Mouse (Mus musculus) midbrain, postnatal 0 days (tissue): ENCODE results near the gene C730034F03Rik. TPM values are rescaled to one million over a fixed set of nuclear protein-coding genes. Genes with fewer than 3 reads are reported as not detected.
A peak's percentile ranks its signal among the peaks of the same experiment; 100 is the strongest.

ENCODE experiments used
- ATAC-seq: fragments of 200-750 bp; cut with Nextera tagmentation; 2 replicates; pipeline ENCODE4 v1.8.0; 2017; ENCODE audit warnings: moderate number of reproducible peaks, mild to moderate bottlenecking, moderate TSS enrichment, moderate library complexity; ENCODE audit not compliant: low FRiP score
- DNase-seq: peaks from one replicate; pipeline ENCODE4 v3.0.0-alpha.2; 2015; ENCODE audit warnings: low spot score
- H3K27ac ChIP-seq: fragments of 300-500 bp; sonication (generic); 2 replicates; pipeline ENCODE4 v1.5.1; 2014; ENCODE audit warnings: low read depth, mild to moderate bottlenecking, low read length, mixed read lengths
- H3K27me3 ChIP-seq: fragments of 300-500 bp; sonication (generic); 2 replicates; pipeline ENCODE4 v1.6.1; 2014; ENCODE audit warnings: low read length, control low read depth, mixed read lengths; ENCODE audit not compliant: insufficient read depth
- H3K36me3 ChIP-seq: fragments of 300-500 bp; sonication (generic); 2 replicates; pipeline ENCODE4 v1.6.1; 2014; ENCODE audit warnings: low read length, control low read depth, mixed read lengths; ENCODE audit not compliant: insufficient read depth
- H3K4me1 ChIP-seq: fragments of 300-500 bp; sonication (generic); 2 replicates; pipeline ENCODE4 v1.6.1; 2014; ENCODE audit warnings: mild to moderate bottlenecking, control low read depth, antibody characterized with exemption, low read length, mixed read lengths; ENCODE audit not compliant: insufficient read depth
- H3K4me2 ChIP-seq: fragments of 300-500 bp; sonication (generic); 2 replicates; pipeline ENCODE4 v1.6.1; 2014; ENCODE audit warnings: low read depth, mild to moderate bottlenecking, low read length, mixed read lengths; ENCODE audit not compliant: poor library complexity, severe bottlenecking
- H3K4me3 ChIP-seq: fragments of 300-500 bp; sonication (generic); 2 replicates; pipeline ENCODE4 v1.5.1; 2014; ENCODE audit warnings: low read depth, mild to moderate bottlenecking, low read length, moderate library complexity
- H3K9ac ChIP-seq: fragments of 300-500 bp; sonication (generic); replicated peaks from 2 replicates; pipeline ENCODE4 v1.6.1; 2014; ENCODE audit warnings: mild to moderate bottlenecking, low read length, moderate library complexity, mixed read lengths; ENCODE audit not compliant: poor library complexity, severe bottlenecking
- H3K9me3 ChIP-seq: fragments of 300-500 bp; sonication (generic); 2 replicates; pipeline ENCODE4 v1.6.1; 2016; ENCODE audit warnings: low read length, control low read depth
- CTCF ChIP-seq: IDR thresholded peaks from 2 replicates; pipeline ENCODE4 v1.5.1; 2016; ENCODE audit warnings: antibody characterized with exemption, mild to moderate bottlenecking
- WGBS: fragments of 180-500 bp; shearing (Covaris S2); extraction: QIAGEN DNeasy Blood & Tissue Kit; methylation state at CpG from one replicate; pipeline ENCODE4 v1.1.7; 2014; 5-methylcytosine and 5-hydroxymethylcytosine counted together
- polyA plus RNA-seq: library from polyadenylated mRNA; unstranded; fragments of >200 nt; fragmentation: Nextera tagmentation; extraction: Ambion mirVana; gene quantifications from 2 replicates; pipeline ENCODE4 v1.2.1, GENCODE M21; 2015
- total RNA-seq: library from RNA; depleted of rRNA; stranded (reverse); fragments of >200 nt; gene quantifications from 2 replicates; pipeline ENCODE4 v1.2.3, GENCODE M21; 2014

C730034F03Rik gene
- total and polyA plus RNA-seq, 2 experiments from 2014 or later, result 1.2 to 3.9 TPM

DNA sequence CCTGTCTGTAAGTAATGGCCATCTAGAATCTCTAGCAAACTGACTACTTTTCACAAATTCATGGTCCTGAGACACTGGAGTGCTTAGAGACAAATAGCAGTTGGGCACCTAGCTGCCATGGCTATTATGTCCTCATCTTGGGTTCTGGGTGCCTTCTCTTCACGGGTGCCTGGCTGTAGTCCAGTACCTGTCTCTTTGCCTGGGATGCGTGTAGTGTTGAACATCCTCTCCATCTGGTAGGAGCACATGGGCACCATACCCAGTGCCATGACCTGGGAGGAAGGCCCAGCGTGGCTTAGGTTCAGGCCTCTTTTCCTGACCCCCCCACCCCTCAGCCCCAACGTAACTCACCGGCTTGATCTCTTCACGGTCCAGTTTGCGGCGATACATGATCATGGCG is 7.5 kb upstream of the C730034F03Rik start:
- DNase-seq (no peak), ATAC-seq (no peak)
- Histone ChIP-seq H3K4me1 (no peaks in the 10 kb centered on the region), H3K9ac (no peak overlapping the region), H3K36me3 (peaks cover 42% of the 10 kb centered on the region), H3K27me3 (no peaks in the 10 kb centered on the region), H3K4me3 (no peak overlapping the region), H3K9me3 (no peaks in the 10 kb centered on the region), H3K27ac (no peak overlapping the region), H3K4me2 (no peak overlapping the region)
- TF ChIP-seq CTCF, result no peak
- 91% methylated on average over 9 of the region's 9 CpGs for WGBS

DNA sequence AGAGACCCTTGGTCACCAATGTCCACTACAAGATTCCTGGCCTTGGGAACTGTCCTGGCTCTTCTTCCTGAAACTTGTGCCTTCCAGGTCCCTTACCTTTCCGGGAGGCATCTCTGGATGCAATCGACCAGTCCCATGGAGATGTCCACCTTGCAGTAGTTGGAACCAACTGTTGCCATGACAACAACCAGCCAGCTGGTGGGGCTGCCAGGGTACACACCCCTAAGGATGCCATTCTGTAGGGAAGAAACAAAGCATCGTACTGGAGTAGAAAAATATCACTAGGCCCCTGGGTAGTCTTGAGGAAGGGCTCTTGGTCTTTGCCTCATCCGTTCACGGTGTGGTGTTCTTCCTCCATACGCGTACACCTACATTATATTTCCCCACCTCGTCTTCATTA is 4.8 kb upstream of the C730034F03Rik start:
- no peak overlapping the region for H3K27ac ChIP-seq
- H3K4me1 ChIP-seq, result no peaks in the 10 kb centered on the region
- WGBS, result 82% methylated on average over 8 of the region's 8 CpGs
- H3K36me3 ChIP-seq, result peaks cover 27% of the 10 kb centered on the region
- DNase-seq (no peak), ATAC-seq (no peak)
- H3K27me3 ChIP-seq, result no peaks in the 10 kb centered on the region
- no peak overlapping the region for H3K4me3 ChIP-seq
- no peak for TF ChIP-seq CTCF
- H3K9ac ChIP-seq, result no peak overlapping the region
- no peak overlapping the region for H3K4me2 ChIP-seq
- no peaks in the 10 kb centered on the region for H3K9me3 ChIP-seq

DNA sequence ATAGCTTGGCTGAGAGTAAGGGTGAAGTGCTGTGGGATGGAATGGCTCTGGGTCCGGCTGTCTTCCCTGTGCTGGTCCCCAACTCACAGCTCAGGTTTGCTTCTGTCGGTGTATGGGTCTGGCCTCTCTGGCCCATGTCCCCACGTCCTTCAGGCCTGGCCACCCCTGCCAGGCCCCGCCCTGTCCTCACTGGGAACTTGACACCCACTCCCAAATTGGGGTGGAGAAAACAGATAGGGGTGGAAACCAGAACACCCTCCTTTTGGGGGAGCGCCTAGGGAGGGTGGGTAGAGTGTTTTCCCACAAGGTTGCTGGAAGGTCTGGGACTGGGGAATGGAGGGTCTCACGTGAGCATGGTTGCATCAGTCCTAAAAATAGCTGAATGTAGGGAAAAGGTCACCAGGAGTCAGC is 3.7 kb upstream of the C730034F03Rik start, which contains the start of gene Cpt1b:
Cpt1b (minus strand) TSS at position 153 of the 411 bp plus-strand sequence.
- Histone ChIP-seq H3K27ac (no peak within 1 kb of the TSS), H3K4me2 (no peak within 1 kb of the TSS), H3K4me1 (no peaks in the 10 kb centered on the region), H3K27me3 (no peaks in the 10 kb centered on the region), H3K36me3 (peaks cover 24% of the 10 kb centered on the region), H3K9me3 (no peaks in the 10 kb centered on the region), H3K9ac (no peak within 1 kb of the TSS), H3K4me3 (no peak within 1 kb of the TSS)
- no peak for TF ChIP-seq CTCF
- DNase-seq (no peak), ATAC-seq (no peak)
- WGBS, result 40% methylated on average over 6 of the region's 6 CpGs

DNA sequence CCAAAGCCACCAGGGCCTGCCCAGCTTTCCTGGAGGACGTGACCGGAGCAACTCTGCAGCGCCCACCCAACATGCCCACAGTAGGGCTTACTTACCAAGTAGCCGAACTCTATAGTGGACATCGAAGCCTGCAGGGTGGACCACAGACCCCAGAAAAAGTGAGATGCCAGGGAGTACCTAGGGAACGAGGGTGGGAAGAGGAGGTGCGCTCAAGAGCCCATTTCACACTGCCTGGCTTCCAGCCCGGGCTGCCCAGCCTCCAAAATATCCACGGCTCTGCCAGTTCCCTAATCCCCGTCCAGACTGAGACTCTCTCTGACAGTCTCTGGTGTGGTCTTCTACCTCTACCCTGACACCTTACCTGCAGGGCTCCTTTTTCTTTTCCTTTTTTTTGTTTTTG is 2.7 kb upstream of the C730034F03Rik start:
- peaks cover 24% of the 10 kb centered on the region for H3K36me3 ChIP-seq

DNA sequence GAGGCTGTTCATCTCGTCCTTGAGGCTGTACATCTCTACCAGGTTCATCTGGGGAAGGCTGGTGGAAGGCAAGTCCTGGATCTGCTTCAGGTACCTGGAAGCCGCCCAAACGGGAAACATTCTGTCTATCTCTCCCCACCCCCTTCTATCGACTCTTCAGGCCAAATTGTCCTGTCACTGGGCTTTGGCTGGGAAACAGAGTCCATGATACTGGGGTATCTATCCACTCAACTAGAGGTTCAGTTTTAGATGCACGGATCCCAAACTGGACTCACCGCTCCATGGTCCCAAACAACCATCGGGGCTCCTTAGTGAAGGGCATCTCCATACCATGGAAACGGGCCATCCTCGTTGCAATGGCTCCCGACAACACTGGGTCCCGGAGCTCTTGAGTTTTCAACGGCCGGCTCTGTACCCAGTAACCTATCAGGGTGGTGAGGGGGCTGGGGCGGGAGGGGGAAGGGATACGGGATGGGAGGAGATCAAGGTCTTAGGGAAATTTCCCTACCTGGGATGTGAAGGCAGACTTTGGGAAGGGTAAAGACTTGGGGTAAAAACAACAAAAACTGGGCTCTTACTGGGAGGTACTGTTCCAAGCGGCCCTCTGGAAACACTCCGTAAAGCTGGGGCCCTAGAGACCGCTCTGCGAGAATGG is 1.1 kb upstream of the C730034F03Rik start:
- TF ChIP-seq CTCF, result no peak
- Histone ChIP-seq H3K27ac (no peak overlapping the region), H3K9ac (peak overlapping the region; percentile 66), H3K4me1 (0 out of 2 replicates have a peak, but pooled peaks cover 2% of the 10 kb centered on the region), H3K4me2 (peak overlapping the region; percentile 96), H3K9me3 (no peaks in the 10 kb centered on the region), H3K4me3 (peak overlapping the region; percentile 76), H3K36me3 (peaks cover 24% of the 10 kb centered on the region), H3K27me3 (no peaks in the 10 kb centered on the region)
- WGBS, result 83% methylated on average over 19 of the region's 19 CpGs
- no peak for ATAC-seq
- no peak for DNase-seq

More for the DNA sequence above, 2.7 kb upstream of the C730034F03Rik start:
- Histone ChIP-seq H3K9me3 (no peaks in the 10 kb centered on the region), H3K27me3 (no peaks in the 10 kb centered on the region), H3K9ac (no peak overlapping the region), H3K4me3 (no peak overlapping the region), H3K27ac (no peak overlapping the region), H3K4me2 (no peak overlapping the region), H3K4me1 (0 out of 2 replicates have a peak, but pooled peaks cover under 1% of the 10 kb centered on the region)
- DNase-seq (no peak), ATAC-seq (no peak)
- WGBS, result 87% methylated on average over 10 of the region's 10 CpGs
- no peak for TF ChIP-seq CTCF

DNA sequence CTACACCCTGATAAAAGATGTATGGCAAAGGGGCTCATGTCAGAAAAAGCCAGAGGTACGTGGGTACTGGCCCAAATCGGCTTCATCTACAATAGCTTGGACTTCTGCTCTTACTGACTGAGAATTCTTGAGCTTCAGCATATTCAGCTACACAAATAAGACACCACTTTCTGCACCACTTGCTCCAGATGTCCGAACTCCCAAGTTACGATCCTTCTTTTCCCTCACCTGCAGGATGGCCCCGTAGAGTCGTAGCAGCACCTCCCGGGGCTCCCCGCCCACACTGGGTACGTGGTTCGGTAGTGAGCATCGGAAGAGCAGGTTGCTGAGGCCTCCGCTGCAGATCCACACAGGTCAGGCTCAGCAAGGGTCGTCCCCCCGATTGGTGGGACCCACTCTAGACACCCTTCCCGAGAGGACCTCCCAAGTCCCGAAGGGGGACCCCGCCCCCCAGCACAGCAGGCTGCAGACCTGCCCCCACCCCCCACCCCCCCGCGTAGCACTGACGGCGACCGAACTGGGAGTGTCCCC is 503 bp upstream of the C730034F03Rik start:
- peak overlapping the region; percentile 93 for H3K27ac ChIP-seq
- DNase-seq (no peak), ATAC-seq (peak; percentile 42)
- peak overlapping the region; percentile 66 for H3K9ac ChIP-seq
- H3K36me3 ChIP-seq, result peaks cover 24% of the 10 kb centered on the region
- H3K4me3 ChIP-seq, result peak overlapping the region; percentile 76
- H3K4me2 ChIP-seq, result peak overlapping the region; percentile 96
- TF ChIP-seq CTCF, result no peak
- H3K4me1 ChIP-seq, result 0 out of 2 replicates have a peak, but pooled peaks cover 2% of the 10 kb centered on the region
- no peaks in the 10 kb centered on the region for H3K27me3 ChIP-seq
- 4% methylated on average over 22 of the region's 22 CpGs for WGBS
- no peaks in the 10 kb centered on the region for H3K9me3 ChIP-seq
